Mouse (Mus musculus) kidney, postnatal 10 days (tissue): ENCODE data around the gene Adarb1.

ENCODE experiments used
- DNase-seq: peaks from one replicate; pipeline ENCODE4 v3.0.0; 2021; ENCODE audit warnings: mixed read lengths

The Adarb1 gene

DNA sequence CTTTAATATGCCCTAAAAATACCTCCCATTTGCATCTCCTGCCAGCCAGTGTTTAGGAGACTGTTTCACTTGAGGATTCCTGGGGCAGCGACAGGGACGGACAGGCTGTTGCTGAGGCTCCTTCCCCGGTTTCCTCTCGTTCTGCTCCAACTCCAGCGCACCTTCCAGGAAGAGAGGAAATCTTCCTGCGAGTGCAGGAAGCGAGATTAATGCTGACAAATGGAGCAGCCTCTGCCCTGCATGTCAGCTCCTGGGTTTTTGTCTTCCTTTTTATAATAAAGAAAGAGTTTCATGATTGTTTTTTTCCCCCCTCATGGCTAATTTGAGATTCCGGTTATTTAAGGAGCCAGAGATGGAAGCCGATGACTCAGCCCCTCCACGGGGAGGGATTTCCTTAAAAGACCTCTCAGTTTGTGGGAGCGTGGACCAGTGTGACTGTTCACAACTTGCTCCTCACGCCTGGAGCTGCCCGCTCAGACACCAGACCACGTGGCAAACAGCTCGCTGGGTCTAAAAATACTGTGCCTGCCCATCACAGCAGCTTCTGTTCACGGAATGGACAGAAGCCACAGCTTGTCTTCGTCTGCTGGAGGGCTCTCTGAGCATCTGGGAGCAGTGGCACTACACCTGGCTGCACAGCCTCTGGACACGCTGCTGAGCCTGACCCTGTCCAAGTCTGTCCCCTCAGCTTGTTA is 16.5 kb upstream of the Adarb1 start:
- peak; percentile 62 for DNase-seq

DNA sequence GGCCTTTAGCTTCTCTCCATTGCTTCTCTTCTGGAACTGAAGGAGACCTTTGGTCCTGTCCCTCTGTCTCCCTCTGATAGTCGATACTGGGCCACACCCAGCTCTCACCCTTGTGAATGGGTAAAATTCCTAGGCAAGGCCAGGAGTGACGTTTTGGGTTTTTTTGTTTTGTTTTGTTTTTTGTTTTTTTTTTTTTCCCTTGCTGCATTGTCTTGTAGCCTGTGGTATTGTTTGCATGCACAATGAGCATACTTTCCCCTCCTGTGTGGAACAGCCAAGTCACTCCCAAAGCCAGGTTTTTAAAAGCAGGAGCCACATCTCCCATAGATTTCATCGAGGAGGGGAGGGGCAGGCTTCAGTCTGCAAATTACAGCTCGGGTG is 16.0 kb upstream of the Adarb1 start:
- no peak for DNase-seq

- no peak for DNase-seq
Measured at GRCm38 (mm10) chr10:77430771-77431170, 12.7 kb upstream of the Adarb1 start.

- no peak for DNase-seq
Measured at GRCm38 (mm10) chr10:77429921-77430320, 11.9 kb upstream of the Adarb1 start.

DNA sequence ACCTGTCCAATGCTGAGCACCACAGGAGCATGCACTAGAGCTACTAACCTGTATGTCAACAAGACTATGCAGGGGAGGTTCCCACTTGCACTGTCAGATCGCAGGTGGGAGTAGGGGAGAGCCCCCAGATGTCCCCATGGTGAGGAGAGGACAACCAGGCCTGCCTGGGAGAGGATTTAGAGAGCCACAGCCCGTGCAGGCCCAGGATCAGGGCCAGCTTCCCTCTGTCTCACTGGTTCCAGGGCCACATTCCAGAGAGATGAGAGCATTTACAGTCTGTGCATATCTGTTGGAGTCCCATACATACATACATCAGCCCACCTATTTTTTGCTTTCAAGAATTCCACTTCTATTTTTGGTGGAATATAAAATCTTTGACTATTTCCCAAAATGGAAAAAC is 9.5 kb upstream of the Adarb1 start:
- no peak for DNase-seq

DNA sequence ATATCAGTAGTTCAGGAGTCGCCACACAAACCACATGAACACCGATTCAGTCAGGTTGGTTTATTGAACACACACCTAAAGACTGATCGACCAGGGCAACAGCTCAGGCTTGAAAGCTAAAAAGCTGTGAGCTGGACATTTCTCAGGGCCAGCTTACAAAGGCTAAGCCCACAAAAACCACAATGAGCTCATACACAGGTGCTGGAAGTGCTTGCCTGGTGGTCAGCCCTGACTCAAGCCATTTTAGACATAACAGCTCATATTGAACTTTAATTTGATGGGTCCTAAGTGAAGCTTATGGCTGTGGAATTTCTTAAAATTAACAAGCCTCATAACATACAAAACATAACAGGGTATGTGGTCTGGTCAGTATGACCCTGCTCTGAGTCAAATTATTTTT is 2.1 kb upstream of the Adarb1 start:
- no peak for DNase-seq

DNA sequence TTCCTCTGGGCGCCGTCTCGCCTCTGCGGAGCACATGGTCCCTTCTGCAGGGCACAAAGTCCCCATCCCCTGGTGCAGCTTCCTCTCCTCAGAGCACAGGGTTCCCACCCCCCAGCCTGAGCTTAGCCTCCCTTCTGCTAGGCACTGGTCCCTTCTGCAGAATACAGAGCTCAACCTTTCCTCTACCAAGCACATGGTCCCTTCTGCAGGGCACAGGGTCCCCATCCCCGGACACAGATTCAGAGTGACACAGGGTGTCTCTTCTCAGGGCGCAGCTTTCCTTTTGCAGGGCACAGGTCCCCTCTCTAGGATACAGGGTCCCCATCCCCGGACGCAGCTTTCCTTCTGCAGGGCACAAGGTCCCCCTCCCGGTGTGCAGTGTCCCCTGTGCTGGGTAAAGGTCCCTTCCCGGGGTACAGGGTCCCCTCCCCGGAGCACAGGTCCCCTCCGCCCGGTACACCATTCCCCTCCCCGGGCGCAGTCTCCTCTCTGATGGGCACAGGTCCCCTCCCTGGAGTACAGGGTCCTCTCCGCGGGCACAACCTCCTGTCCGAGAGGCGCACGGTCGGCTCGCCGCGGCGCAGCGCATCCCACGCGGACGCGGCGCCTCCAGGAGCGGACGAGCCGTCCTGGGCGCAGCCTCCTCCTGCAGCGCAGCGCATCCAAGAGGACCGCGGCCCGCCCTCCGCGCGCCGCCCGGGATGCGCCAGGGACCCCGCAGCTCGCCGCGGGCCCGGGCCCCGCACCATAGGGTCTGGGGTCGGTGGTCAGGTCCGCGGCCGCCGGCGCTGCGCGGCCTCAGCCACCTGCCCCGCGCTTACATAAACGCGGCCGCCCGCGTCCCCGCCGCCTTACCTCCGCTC is 599 bp downstream of the Adarb1 start:
- peak; percentile 49 for DNase-seq

GRCm38 (mm10) chr10:77416666-77417239 is 1.3 kb downstream of the Adarb1 start:
- peak; percentile 29 for DNase-seq

GRCm38 (mm10) chr10:77415867-77416266 is 2.2 kb downstream of the Adarb1 start:
- no peak for DNase-seq

- DNase-seq, result no peak
Measured at GRCm38 (mm10) chr10:77413791-77414190, 4.3 kb downstream of the Adarb1 start.

DNA sequence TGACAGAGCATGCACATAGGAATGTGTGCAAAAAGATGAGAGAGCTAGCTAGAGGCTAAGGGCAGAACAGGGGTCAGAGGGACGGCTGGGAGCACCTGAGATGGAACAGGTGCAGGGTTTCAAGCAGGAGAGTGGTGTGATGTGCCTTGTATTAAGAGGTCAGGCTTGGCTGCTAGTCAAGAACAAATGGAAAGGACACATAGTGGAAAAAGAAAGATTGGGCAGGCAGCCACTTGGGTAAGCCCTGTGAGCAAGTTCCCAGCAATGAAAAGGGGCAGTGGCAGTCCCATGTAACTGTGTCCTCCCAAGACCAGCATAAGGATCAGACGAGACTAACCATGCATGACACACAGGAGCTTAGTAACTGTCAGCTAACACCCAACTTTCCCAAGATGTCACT is 8.9 kb downstream of the Adarb1 start:
- no peak for DNase-seq

GRCm38 (mm10) chr10:77408241-77408640 is 9.8 kb downstream of the Adarb1 start:
- no peak for DNase-seq

GRCm38 (mm10) chr10:77406486-77406885 is 11.6 kb downstream of the Adarb1 start:
- DNase-seq, result no peak

DNA sequence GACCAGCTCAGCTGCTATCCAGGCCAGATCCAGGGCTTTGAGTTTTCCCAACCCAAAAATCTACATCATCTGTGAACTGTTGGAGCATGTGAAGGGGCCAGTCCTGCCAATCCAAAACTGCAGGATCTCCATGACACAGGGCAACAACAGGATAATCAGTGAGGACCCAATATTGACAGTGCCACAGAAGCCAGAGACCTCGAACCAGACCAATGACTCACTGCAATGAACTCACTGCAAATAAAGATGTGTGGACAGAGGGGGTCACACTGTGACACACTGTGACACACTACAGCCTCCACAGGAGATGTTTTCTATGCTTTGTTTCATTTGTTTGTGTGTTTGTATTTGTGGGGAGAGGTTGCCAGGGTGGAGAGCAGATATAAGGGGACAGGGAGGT is 15.6 kb downstream of the Adarb1 start:
- DNase-seq, result no peak

DNA sequence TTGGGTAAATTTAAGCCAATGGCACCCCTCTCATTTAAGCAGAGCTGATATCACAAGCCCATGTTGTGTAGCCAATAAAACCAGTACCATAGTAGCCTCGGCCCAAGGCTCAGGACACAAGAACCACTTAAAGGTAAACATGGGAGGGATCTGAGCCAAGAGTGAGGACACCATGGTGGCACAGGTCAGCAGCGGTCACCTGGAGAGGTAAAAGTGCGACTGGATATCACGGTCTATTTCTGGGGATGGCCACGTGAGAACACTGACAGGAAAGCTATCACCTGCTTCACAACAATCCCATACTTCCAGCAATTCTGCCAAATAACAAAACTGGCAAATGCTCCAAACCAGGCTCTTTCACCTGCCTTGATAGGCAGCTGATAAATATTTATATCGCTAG is 17.0 kb downstream of the Adarb1 start:
- no peak for DNase-seq

DNA sequence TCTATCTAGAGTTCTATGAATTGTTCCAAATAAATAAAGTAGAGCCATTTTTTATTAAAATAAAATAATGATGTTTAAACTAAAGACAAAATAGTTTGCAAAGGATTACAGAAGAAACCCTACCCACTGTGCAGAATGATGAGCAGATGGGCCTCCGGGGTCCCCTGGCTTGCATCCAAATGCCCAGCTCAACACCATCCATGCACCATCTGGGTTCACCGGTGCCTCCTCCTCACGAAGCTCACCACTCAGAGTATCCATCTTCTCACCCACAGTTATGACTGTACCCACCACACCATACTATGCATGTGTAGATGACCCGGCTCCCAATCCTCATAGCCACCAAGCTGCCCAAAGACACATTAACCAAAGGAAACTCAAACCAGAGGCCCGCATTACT is 18.1 kb downstream of the Adarb1 start:
- no peak for DNase-seq

GRCm38 (mm10) chr10:77398082-77398481 is 20.0 kb downstream of the Adarb1 start:
- DNase-seq, result peak; percentile 61

GRCm38 (mm10) chr10:77397056-77397642 is 20.9 kb downstream of the Adarb1 start:
- no peak for DNase-seq

GRCm38 (mm10) chr10:77396015-77396414 is 22.1 kb downstream of the Adarb1 start:
- DNase-seq, result no peak

DNA sequence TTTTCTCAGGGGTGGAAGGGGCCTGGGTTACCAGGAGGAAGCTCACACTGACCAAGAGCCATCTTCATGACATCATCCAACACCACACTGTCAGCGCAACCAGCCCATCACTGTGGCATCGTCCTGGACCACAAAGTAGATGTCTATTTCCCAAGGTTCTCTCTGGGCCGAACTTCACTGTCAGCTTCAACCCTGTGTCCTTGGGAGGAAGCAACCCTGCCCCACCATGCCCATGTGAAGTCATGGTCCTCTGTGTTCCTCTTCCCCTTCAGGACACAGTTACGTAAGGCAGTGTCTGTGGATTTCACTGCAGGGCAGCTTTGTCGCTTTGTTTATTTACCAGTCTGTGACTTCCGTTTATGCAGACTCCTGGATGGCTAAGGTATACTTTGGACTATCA is 27.0 kb downstream of the Adarb1 start:
- no peak for DNase-seq

- no peak for DNase-seq
Measured at GRCm38 (mm10) chr10:77387558-77387957, 30.5 kb downstream of the Adarb1 start.

DNA sequence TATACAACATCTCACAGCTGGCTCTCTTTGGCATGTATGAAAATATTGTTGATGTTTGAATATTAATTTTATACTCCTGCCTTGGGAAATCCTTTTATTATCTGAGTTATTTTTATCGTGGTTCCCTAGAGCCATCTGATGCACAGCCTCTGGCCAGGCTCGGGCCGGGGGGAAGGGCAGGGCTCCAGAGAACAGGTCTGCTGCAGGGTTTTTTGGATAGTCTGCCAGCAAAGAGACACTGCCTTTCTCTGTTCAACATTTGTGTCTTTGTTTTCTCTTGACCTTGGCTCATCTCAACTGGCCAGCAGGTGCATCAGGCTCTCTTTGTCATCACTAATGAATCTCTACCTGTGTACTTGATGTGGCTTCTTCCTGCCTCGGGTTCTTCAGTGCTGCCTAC is 32.3 kb downstream of the Adarb1 start:
- DNase-seq, result no peak

DNA sequence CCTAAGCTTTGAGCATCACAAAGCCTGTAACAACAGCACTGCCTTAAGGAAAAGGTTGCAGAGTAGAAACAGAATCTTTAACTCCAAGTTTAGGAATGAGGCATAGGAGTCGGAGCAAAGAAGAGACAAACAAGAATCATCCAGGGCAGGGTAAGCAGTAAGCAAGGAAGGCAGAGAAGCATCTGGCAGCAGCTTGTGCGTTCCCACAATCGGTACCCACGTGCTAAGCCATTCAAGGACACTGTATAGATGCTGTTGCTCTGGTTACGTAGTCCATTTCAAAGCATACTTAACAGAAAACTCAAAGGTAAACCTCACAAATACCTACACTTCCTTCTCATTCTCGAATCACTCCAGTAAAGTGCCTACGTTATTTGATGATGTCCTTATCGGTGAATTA is 35.0 kb downstream of the Adarb1 start:
- DNase-seq, result no peak

- DNase-seq, result no peak
Measured at GRCm38 (mm10) chr10:77381191-77381590, 36.9 kb downstream of the Adarb1 start.
